Mouse (Mus musculus): Measurements from ENCODE around the gene Kdm4a. TPM values are rescaled to one million over a fixed set of nuclear protein-coding genes. Genes with fewer than 3 reads are reported as not detected.
A peak's percentile ranks its signal among the peaks of the same experiment; 100 is the strongest.

Gene Kdm4a
- polyA plus RNA-seq (2015; fragmentation: Nextera tagmentation; extraction: Ambion mirVana): 51.8 TPM in 2 replicates

- Histone ChIP-seq H3K4me2 (replicated peaks) (peak within 1 kb of the TSS; percentile 80), H3K27me3 (no peaks in the 10 kb centered on the region), H3K36me3 (peaks cover 27% of the 10 kb centered on the region), H3K9me3 (no peaks in the 10 kb centered on the region), H3K9ac (peak within 1 kb of the TSS; percentile 83), H3K4me1 (peaks cover 15% of the 10 kb centered on the region), H3K4me3 (peak within 1 kb of the TSS; percentile 72), H3K27ac (peak within 1 kb of the TSS; percentile 92)
- under 1% methylated on average over 38 of the region's 38 CpGs for WGBS
- ATAC-seq (ENCODE audit: low FRiP score, low read depth): peak; percentile 100
Observed at GRCm38 (mm10) chr4:118179467-118180300, at the start of gene Kdm4a. Gene Kdm4a, minus strand, starts transcription at chr4:118180043.

DNA sequence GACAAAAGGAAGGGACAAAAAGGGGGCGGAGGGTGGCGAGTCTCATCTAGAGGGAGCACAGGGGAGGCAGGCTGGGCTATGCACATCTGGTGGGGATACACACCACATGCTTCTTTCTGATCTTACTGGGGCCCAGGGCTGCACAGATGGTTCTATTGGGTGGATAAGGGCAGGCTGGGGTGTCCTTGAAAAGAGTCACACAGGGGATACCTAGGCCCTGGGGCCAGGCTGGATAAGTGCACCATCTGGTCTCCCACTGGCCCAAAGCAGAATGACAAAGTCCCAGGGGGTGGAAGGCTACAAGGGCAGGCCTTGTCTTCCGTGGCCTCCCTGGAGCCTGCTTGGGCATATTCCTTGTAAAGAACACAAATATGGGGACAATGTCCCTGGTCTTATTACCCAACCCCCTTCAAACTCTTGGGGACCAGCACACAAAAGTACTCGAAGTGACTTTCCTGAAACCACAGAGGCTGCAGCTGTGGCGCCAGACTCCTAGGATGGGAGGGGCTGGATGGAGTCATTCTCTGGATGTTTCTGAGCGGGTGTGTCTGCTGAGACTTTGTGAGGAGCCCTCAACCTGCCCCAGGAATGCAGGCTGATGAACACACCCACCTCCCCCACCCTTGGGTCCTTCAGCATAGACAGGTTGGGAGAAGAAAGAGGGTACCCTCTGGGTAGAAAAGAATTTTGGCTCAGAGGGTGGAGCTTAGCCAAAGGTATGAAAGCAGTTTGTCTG, 49.4 kb upstream of the Kdm4a start:
- Histone ChIP-seq H3K4me2 (replicated peaks) (no peak overlapping the region), H3K9me3 (no peaks in the 10 kb centered on the region), H3K4me1 (no peaks in the 10 kb centered on the region), H3K27me3 (no peaks in the 10 kb centered on the region), H3K36me3 (peaks cover 100% of the 10 kb centered on the region), H3K27ac (no peak overlapping the region; the same call in 1 of the 2 replicates), H3K4me3 (no peak overlapping the region), H3K9ac (no peak overlapping the region)
- WGBS: 74% methylated on average over 6 of the region's 6 CpGs
- ATAC-seq (ENCODE audit: low FRiP score, low read depth): peak; percentile 29; the same call in 1 of the 2 replicates

- H3K4me1 ChIP-seq: no peaks in the 10 kb centered on the region
- ATAC-seq (ENCODE audit: low FRiP score, low read depth): no peak
- H3K9me3 ChIP-seq: no peaks in the 10 kb centered on the region
- H3K9ac ChIP-seq: no peak overlapping the region
- no peak overlapping the region for H3K4me2 ChIP-seq (replicated peaks)
- H3K36me3 ChIP-seq: peaks cover 100% of the 10 kb centered on the region
- H3K27me3 ChIP-seq: no peaks in the 10 kb centered on the region
- H3K4me3 ChIP-seq: no peak overlapping the region
- 81% methylated on average over 12 of the region's 12 CpGs for WGBS
- H3K27ac ChIP-seq: no peak overlapping the region
Observed at GRCm38 (mm10) chr4:118227398-118227797, 47.6 kb upstream of the Kdm4a start.

DNA sequence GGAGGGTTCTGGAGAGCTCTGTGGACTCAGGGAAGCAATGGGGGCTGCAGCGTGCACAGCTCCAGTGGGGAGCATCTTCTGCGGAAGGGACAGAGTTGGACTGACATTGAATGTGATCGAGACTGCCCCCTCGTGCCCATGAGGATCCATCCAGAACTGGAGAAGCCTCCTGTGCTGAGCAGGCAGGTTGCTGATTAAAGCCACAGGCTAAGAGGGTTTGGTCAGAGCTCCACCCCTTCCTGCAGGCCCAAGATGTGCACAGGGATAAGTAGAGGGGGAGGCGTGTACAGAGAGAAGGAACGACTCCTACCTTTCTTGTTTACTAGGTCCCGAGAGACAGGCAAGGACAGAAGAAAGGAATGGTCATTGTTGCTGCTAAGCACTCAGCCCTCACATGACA, 41.4 kb upstream of the Kdm4a start:
- no peaks in the 10 kb centered on the region for H3K27me3 ChIP-seq
- no peak overlapping the region for H3K9ac ChIP-seq
- H3K4me1 ChIP-seq: no peaks in the 10 kb centered on the region
- H3K4me2 ChIP-seq (replicated peaks): no peak overlapping the region
- WGBS: 82% methylated on average over 7 of the region's 7 CpGs
- H3K4me3 ChIP-seq: no peak overlapping the region
- no peaks in the 10 kb centered on the region for H3K9me3 ChIP-seq
- no peak for ATAC-seq (ENCODE audit: low FRiP score, low read depth)
- H3K36me3 ChIP-seq: peaks cover 99% of the 10 kb centered on the region
- H3K27ac ChIP-seq: no peak overlapping the region

DNA sequence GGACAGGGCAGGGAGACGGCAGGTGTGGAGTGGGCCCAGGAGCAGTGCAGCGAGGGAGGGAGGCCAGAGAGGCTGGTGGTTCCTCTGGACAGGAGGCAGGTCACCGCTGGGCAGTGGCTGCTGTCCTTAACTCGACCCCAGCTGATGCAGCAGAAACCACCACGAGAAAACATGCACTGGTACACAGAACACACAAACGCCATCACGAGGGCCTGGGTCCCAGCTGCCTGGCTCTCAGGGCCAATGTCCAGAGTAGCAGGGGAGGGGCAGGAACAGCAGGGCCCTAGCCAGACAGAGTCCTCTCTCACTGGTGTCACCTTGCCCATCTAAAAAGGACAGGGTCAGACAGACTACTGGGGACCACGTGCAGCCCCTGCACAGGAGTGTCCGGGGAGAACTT, 40.9 kb upstream of the Kdm4a start:
- no peak overlapping the region for H3K4me3 ChIP-seq
- 92% methylated on average over 9 of the region's 9 CpGs for WGBS
- H3K27ac ChIP-seq: no peak overlapping the region
- H3K27me3 ChIP-seq: no peaks in the 10 kb centered on the region
- H3K9me3 ChIP-seq: no peaks in the 10 kb centered on the region
- H3K36me3 ChIP-seq: peaks cover 99% of the 10 kb centered on the region
- H3K9ac ChIP-seq: no peak overlapping the region
- no peaks in the 10 kb centered on the region for H3K4me1 ChIP-seq
- H3K4me2 ChIP-seq (replicated peaks): no peak overlapping the region
- ATAC-seq (ENCODE audit: low FRiP score, low read depth): no peak

GRCm38 (mm10) chr4:118219487-118219886, 39.6 kb upstream of the Kdm4a start:
- 90% methylated on average over 6 of the region's 6 CpGs for WGBS
- Histone ChIP-seq H3K4me1 (no peaks in the 10 kb centered on the region), H3K4me3 (no peak overlapping the region), H3K27me3 (no peaks in the 10 kb centered on the region), H3K4me2 (replicated peaks) (no peak overlapping the region), H3K9ac (no peak overlapping the region), H3K27ac (no peak overlapping the region), H3K9me3 (no peaks in the 10 kb centered on the region), H3K36me3 (peaks cover 99% of the 10 kb centered on the region)
- no peak for ATAC-seq (ENCODE audit: low FRiP score, low read depth)

DNA sequence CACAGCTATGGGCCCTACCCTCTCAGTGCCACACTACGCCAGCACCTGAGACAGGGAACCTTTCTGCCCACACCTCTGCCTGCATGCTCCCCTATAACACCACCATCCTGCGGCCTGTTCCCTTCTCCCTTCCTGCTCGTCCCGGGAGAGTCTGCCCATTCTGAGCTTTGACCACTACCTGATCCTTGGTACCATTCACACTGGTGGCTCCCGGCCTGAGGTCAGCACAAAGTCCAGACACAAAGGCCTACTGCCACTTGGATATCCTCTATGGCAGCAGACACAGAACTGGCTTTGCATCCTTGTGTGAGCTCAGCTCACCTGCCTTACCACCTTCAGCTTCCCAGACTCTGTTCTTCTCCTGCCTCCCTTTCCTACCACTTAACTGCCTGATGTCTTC, 38.7 kb upstream of the Kdm4a start:
- no peak overlapping the region for H3K4me2 ChIP-seq (replicated peaks)
- no peak for ATAC-seq (ENCODE audit: low FRiP score, low read depth)
- no peaks in the 10 kb centered on the region for H3K27me3 ChIP-seq
- H3K4me1 ChIP-seq: no peaks in the 10 kb centered on the region
- peaks cover 99% of the 10 kb centered on the region for H3K36me3 ChIP-seq
- no peak overlapping the region for H3K4me3 ChIP-seq
- no peak overlapping the region for H3K27ac ChIP-seq
- 81% methylated on average over 5 of the region's 5 CpGs for WGBS
- H3K9ac ChIP-seq: no peak overlapping the region
- H3K9me3 ChIP-seq: no peaks in the 10 kb centered on the region

- WGBS: 79% methylated on average over 17 of the region's 17 CpGs
- no peaks in the 10 kb centered on the region for H3K27me3 ChIP-seq
- H3K27ac ChIP-seq: no peak overlapping the region
- no peak overlapping the region for H3K9ac ChIP-seq
- ATAC-seq (ENCODE audit: low FRiP score, low read depth): peak; percentile 7
- no peaks in the 10 kb centered on the region for H3K4me1 ChIP-seq
- no peak overlapping the region for H3K4me3 ChIP-seq
- no peak overlapping the region for H3K4me2 ChIP-seq (replicated peaks)
- H3K9me3 ChIP-seq: no peaks in the 10 kb centered on the region
- H3K36me3 ChIP-seq: peaks cover 99% of the 10 kb centered on the region
Observed at GRCm38 (mm10) chr4:118216726-118217595, 37.1 kb upstream of the Kdm4a start.

GRCm38 (mm10) chr4:118214891-118215290, 35.0 kb upstream of the Kdm4a start:
- no peaks in the 10 kb centered on the region for H3K9me3 ChIP-seq
- H3K9ac ChIP-seq: no peak overlapping the region
- no peak for ATAC-seq (ENCODE audit: low FRiP score, low read depth)
- H3K4me1 ChIP-seq: no peaks in the 10 kb centered on the region
- no peak overlapping the region for H3K4me3 ChIP-seq
- H3K27ac ChIP-seq: no peak overlapping the region
- no peak overlapping the region for H3K4me2 ChIP-seq (replicated peaks)
- no peaks in the 10 kb centered on the region for H3K27me3 ChIP-seq
- peaks cover 99% of the 10 kb centered on the region for H3K36me3 ChIP-seq
- 93% methylated on average over 1 of the region's 1 CpGs for WGBS

DNA sequence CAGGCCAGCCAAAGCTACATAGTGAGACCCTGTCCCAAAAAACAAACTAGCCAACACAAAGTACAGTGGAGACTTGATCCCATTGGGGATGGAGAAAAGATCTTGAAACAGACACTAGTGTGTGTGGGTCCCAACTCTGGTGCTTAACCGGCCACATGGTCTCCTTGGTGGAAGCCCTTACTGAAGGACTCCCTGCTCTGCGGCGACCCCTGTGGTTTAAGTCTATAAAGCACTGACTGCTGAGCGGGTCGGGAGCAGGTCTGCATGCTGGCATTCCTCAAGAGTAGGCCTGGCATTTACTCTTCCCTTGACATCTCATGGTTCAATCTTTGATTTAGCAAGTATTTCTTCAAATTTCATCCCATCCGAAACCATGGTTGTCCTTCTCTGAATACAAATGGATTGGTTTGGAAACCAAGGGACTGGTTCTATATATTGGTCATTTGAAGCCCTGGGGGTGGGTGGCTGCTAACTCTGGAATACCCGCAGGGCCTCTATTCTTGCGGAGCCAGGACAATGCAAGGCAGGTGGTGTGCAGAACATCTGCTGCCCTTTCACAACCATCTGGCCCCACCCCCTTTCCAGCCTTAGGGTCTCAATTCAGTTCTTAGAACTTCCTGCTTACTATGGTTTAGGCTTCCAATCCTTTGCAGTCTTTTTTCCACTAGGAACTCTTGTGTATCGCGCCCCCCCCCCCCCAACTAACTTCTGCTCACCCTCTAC, 27.2 kb upstream of the Kdm4a start:
- H3K4me1 ChIP-seq: no peaks in the 10 kb centered on the region
- ATAC-seq (ENCODE audit: low FRiP score, low read depth): no peak
- no peaks in the 10 kb centered on the region for H3K9me3 ChIP-seq
- WGBS: 62% methylated on average over 10 of the region's 10 CpGs
- H3K36me3 ChIP-seq: peaks cover 46% of the 10 kb centered on the region
- H3K27ac ChIP-seq: no peak overlapping the region
- H3K4me2 ChIP-seq (replicated peaks): no peak overlapping the region
- no peak overlapping the region for H3K9ac ChIP-seq
- no peak overlapping the region for H3K4me3 ChIP-seq
- H3K27me3 ChIP-seq: no peaks in the 10 kb centered on the region

- Histone ChIP-seq H3K4me1 (no peaks in the 10 kb centered on the region), H3K27ac (no peak overlapping the region)
- ATAC-seq (ENCODE audit: low FRiP score, low read depth): no peak
Observed at GRCm38 (mm10) chr4:118205906-118206305, 26.1 kb upstream of the Kdm4a start.

More at GRCm38 (mm10) chr4:118205906-118206305, 26.1 kb upstream of the Kdm4a start:
- WGBS: 95% methylated on average over 2 of the region's 2 CpGs
- H3K27me3 ChIP-seq: no peaks in the 10 kb centered on the region
- H3K9ac ChIP-seq: no peak overlapping the region
- no peak overlapping the region for H3K4me3 ChIP-seq
- H3K4me2 ChIP-seq (replicated peaks): no peak overlapping the region
- peaks cover 34% of the 10 kb centered on the region for H3K36me3 ChIP-seq
- H3K9me3 ChIP-seq: no peaks in the 10 kb centered on the region

Measured in limb, embryonic 13.5 days (tissue).